Mouse (Mus musculus): ENCODE measurements around the gene 4932438A13Rik. TPM values are rescaled to one million over a fixed set of nuclear protein-coding genes. Genes with fewer than 3 reads are reported as not detected.

The 4932438A13Rik gene
- polyA plus RNA-seq, 1 experiment from 2014 or later = 12.7 TPM

DNA sequence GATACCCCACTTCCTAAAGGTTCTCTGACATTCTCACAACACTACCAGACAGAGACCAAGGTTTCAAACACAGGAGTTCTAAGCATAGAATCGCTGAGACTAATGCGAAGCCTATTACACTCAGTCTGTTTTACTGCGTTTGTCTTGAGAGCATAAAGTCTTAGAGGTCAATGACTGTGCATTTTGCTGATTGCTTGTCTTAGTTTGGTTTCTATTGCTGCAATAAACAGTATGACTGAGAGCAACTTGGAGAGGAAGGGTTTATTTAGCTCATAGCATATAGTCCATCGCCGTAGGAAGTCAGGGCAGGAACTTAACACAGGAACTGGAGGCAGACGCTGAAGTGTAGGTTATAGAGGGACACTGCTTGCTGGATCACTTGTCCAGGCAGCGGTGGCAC, 26.1 kb upstream of the 4932438A13Rik start:
- Histone ChIP-seq H3K36me3 (no peaks in the 10 kb centered on the region), H3K27ac (no peak overlapping the region), H3K9ac (no peak overlapping the region), H3K9me3 (replicated peaks) (no peaks in the 10 kb centered on the region), H3K4me1 (replicated peaks) (no peaks in the 10 kb centered on the region), H3K27me3 (no peaks in the 10 kb centered on the region), H3K4me3 (replicated peaks) (no peak overlapping the region), H3K4me2 (no peak overlapping the region)
- ATAC-seq (ENCODE audit: low read depth) (no peak), DNase-seq (no peak)
- 67% methylated on average over 7 of the region's 7 CpGs for WGBS (ENCODE audit: insufficient replicate concordance)

DNA sequence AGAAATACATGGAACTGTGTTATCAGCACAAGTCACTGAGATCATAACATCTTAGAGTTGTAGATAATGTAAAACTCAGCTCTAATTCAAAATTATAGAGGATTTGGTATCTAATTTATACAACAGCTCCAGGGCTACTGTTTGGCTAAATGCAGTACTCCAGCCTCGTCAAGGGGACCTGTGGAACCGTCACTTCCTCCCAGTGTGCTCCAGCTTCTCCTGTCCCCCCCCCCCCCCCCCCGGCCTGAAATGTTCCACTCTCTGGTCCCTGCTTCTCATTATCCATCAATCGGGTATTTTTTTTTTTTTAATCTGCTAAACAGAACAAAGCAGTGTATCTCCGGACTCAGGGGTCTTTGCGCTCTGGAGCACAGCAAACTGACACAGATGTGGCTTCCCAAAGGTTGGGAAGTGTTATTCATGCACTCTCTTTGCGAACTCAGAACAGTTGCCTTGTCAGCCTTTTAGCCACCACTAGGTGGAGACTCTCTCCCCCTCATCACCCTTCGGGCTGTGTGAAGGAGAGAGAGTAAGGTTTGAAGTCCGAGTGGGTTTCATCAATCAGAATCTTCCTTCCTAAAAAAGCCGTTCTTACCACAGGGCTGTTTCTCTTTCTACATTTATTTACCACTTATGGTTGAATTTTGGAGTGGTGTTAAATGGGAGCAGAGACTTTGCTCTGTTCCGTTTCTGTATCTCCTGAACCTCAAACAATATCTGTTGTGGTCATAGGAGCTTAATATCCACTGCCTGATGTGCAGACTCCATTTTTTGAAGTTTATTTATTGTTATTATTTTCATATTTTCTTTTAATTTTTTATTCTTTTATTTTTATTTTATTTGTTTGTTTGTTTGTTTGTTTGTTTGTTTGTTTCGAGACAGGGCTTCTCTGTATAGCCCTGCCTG, 22.0 kb upstream of the 4932438A13Rik start:
- H3K4me1 ChIP-seq (replicated peaks) = no peaks in the 10 kb centered on the region
- H3K9me3 ChIP-seq (replicated peaks) = no peaks in the 10 kb centered on the region
- no peak overlapping the region for H3K4me2 ChIP-seq
- ATAC-seq (ENCODE audit: low read depth) = peak; percentile 58; the same call in 1 of the 2 replicates
- H3K4me3 ChIP-seq (replicated peaks) = no peak overlapping the region
- no peaks in the 10 kb centered on the region for H3K27me3 ChIP-seq
- H3K27ac ChIP-seq = no peak overlapping the region
- DNase-seq = peak; percentile 2
- no peaks in the 10 kb centered on the region for H3K36me3 ChIP-seq
- 13% methylated on average over 12 of the region's 12 CpGs for WGBS (ENCODE audit: insufficient replicate concordance)
- no peak overlapping the region for H3K9ac ChIP-seq

DNA sequence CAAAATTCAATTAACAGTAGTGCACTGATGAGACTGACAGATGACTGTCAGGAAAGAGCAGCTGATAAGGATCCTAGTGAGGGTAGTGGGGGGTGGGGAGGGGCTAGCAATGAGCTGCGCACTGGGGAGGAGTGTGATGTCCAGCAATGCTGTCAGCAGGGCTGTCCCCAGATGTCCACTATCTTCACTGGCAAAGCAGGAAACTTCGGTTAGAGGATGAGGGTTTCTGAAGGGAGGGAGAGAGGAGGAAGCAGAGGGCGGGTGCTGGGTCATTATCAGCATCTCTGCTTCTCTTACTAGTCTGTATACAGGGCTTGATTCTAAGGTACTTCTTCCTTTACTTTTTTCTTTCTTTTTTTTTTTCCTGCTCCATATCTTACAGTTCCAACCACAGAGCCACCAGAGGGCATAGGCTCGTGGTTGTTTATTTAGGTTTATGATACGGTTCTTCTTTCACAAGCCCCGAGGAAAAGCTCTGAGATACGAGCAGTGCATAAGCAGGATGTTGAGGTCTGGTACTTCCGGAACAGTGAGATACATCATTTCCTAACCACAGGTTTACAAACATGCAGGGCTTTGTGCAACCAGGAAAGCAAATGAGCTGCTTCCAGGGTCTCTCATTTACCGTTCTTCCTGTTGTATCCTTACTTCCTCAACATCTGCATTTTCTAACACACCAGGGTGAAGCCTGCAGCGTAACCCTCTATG, 9.0 kb upstream of the 4932438A13Rik start:
- H3K27ac ChIP-seq = no peak overlapping the region
- no peaks in the 10 kb centered on the region for H3K27me3 ChIP-seq
- 13% methylated on average over 10 of the region's 10 CpGs for whole genome bisulfite sequencing (ENCODE audit: insufficient replicate concordance)
- ATAC-seq (ENCODE audit: low read depth) (peak; percentile 61), DNase-seq (no peak)
- peak overlapping the region; percentile 56 for H3K4me2 ChIP-seq
- peaks cover 9% of the 10 kb centered on the region for H3K4me1 ChIP-seq (replicated peaks)
- peak overlapping the region; percentile 37 for H3K4me3 ChIP-seq (replicated peaks)
- H3K9ac ChIP-seq = no peak overlapping the region
- no peaks in the 10 kb centered on the region for H3K9me3 ChIP-seq (replicated peaks)
- no peaks in the 10 kb centered on the region for H3K36me3 ChIP-seq

DNA sequence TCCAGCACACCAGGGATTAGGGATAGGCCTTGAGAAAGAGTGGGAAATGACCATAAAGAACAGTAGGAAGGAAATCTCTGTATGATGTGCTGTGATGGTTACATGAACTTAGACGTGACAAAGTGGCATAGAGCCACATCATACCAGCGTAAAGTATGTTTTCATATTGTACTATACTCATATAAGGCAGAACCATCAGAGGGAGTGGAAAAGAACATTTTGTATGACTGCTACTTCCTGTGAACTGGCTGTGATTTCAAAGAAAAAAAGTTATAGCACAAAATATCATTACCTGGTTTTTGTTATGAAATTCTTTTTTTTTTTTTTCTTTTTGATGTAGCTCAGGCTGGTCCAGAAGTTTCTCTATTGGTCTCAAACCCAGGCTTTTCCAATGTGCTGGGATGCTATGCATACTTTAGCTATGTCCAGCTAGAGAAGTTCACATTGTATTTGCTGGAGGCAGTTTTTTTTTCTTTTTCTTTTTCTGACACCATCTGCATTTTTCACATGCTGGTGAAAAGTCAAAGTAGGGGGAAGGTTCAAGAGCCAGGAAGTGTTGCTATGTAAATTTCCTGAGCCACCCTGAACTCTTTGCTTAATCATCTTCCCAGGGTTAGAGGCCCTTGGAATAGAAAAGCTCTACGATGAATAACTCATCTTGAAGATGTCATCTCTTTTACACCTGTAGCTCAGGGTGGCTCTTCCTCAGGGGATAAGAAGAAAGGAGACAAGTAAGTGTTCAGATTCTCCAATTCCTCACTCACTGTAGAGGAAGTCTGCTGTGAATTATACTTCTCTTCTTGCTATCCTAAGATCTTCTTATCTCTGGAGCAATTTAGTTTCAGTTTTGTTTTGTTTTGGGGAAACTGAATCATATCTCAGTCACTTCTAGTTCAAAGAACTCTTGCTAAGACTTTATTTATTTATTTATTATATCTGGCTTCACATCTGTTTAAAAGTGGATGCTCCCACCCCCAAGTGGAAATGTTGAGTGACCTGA, 1.2 kb upstream of the 4932438A13Rik start:
- Histone ChIP-seq H3K4me1 (replicated peaks) (peaks cover 22% of the 10 kb centered on the region), H3K36me3 (peaks cover 17% of the 10 kb centered on the region), H3K4me3 (replicated peaks) (peak overlapping the region; percentile 87; the same call in 1 of the 2 replicates), H3K27ac (no peak overlapping the region), H3K9ac (0 out of 2 replicates have a peak overlapping the region, but pooled peaks have one; percentile 59), H3K9me3 (replicated peaks) (no peaks in the 10 kb centered on the region), H3K4me2 (peak overlapping the region; percentile 79), H3K27me3 (no peaks in the 10 kb centered on the region)
- WGBS (ENCODE audit: insufficient replicate concordance) = 64% methylated on average over 3 of the region's 3 CpGs
- DNase-seq (no peak), ATAC-seq (ENCODE audit: low read depth) (no peak)

DNA sequence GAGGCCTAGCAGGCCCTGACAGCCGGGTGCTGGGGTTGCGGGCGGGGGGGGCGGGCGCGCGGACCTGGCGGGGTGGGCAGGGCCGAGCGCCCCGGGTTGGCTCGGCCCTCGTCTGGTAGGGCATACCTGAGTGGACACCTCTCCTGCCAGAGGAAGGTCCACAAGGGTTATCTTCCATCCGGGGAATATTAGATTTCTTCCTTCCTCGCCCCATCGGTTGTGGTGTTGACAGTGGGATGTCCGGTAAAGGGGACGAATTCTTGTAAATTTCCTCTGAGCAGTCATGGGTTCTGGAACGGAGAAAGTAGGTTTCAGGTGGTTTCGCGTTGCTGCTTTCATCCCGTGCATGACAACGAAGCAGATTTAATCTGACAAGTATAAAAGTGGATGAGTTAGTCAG, 523 bp downstream of the 4932438A13Rik start:
- ATAC-seq (ENCODE audit: low read depth) = peak; percentile 57
- peak overlapping the region; percentile 79 for H3K4me2 ChIP-seq
- 3% methylated on average over 11 of the region's 23 CpGs for WGBS (ENCODE audit: insufficient replicate concordance)
- peaks cover 22% of the 10 kb centered on the region for H3K4me1 ChIP-seq (replicated peaks)
- H3K36me3 ChIP-seq = peaks cover 25% of the 10 kb centered on the region
- H3K27ac ChIP-seq = peak overlapping the region; percentile 81
- H3K9ac ChIP-seq = peak overlapping the region; percentile 93
- DNase-seq = no peak
- H3K9me3 ChIP-seq (replicated peaks) = no peaks in the 10 kb centered on the region
- no peaks in the 10 kb centered on the region for H3K27me3 ChIP-seq
- H3K4me3 ChIP-seq (replicated peaks) = peak overlapping the region; percentile 87

DNA sequence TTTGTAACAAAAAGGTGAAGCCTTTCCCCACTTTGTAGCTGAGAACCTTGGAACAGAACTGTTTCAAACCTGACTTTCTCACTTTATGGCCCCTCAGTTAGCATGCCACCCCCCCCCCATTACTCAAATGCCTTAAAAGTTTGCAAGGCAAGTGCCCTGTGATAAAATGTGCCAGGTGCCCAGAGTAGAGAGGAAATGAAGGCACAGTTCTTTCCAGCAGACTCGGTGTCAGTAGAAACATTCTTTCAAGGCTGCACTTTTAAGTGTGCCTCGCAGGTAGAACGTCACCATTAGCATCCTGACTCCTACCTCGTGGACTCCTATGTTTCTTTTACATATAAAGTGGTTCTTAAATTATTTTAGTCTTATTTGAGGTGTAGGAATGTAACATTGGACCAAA, 977 bp downstream of the 4932438A13Rik start:
- Histone ChIP-seq H3K9me3 (replicated peaks) (no peaks in the 10 kb centered on the region), H3K27me3 (no peaks in the 10 kb centered on the region), H3K4me2 (peak overlapping the region; percentile 79), H3K4me1 (replicated peaks) (peaks cover 22% of the 10 kb centered on the region), H3K27ac (no peak overlapping the region), H3K36me3 (peaks cover 25% of the 10 kb centered on the region), H3K9ac (peak overlapping the region; percentile 93), H3K4me3 (replicated peaks) (peak overlapping the region; percentile 87)
- DNase-seq (no peak), ATAC-seq (ENCODE audit: low read depth) (no peak)
- WGBS (ENCODE audit: insufficient replicate concordance) = 68% methylated on average over 4 of the region's 4 CpGs

DNA sequence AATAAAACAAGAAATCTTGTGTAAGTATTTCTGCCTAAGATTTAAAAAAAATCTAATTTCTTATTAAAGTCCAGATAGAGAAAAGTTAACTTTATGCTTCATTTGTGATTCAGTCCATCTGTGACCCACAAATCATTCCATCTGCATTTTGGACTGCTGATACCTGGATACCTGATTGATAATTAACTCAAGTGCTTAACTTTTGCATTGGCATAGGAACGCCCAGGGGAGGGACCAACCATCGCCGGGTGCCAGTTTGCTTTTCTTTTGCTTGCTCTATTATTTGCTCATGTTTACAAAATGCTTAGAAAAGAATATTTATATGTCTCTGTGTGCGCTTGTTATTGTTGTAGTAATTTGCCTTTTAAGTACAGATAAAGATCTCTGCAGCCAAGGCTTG, 1.6 kb downstream of the 4932438A13Rik start:
- Histone ChIP-seq H3K4me2 (no peak overlapping the region), H3K27ac (no peak overlapping the region), H3K9ac (no peak overlapping the region), H3K4me3 (replicated peaks) (no peak overlapping the region), H3K4me1 (replicated peaks) (peaks cover 22% of the 10 kb centered on the region), H3K36me3 (peaks cover 25% of the 10 kb centered on the region), H3K27me3 (no peaks in the 10 kb centered on the region), H3K9me3 (replicated peaks) (no peaks in the 10 kb centered on the region)
- ATAC-seq (ENCODE audit: low read depth) (no peak), DNase-seq (no peak)
- WGBS (ENCODE audit: insufficient replicate concordance) = 88% methylated on average over 4 of the region's 4 CpGs

DNA sequence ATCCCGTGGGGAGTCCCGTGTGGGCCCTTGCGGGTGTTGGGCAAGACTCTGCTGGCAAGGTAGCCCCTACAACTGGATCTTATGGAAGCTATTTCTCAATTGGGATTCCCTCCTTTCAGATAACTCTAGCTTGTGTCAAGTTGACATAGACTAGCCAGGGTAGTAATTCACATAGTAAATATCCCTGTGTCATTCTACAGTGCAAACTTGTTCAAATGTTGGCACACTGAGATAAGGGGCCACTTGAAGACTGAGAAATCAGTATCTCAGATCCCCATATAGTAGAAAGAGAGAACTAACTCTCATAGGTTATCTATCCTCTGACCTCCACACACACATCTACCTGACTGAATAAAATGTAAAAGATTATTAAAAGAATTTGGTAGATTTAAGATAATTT, 42.5 kb downstream of the 4932438A13Rik start:
- Histone ChIP-seq H3K4me3 (replicated peaks) (no peak overlapping the region), H3K4me2 (no peak overlapping the region), H3K9me3 (replicated peaks) (no peaks in the 10 kb centered on the region), H3K4me1 (replicated peaks) (0 out of 2 replicates have a peak, but pooled peaks cover 2% of the 10 kb centered on the region), H3K27ac (no peak overlapping the region), H3K27me3 (no peaks in the 10 kb centered on the region), H3K36me3 (peaks cover 12% of the 10 kb centered on the region), H3K9ac (no peak overlapping the region)
- ATAC-seq (ENCODE audit: low read depth) (peak; percentile 58; the same call in 1 of the 2 replicates), DNase-seq (no peak)
- 90% methylated on average over 2 of the region's 3 CpGs for whole genome bisulfite sequencing (ENCODE audit: insufficient replicate concordance)

DNA sequence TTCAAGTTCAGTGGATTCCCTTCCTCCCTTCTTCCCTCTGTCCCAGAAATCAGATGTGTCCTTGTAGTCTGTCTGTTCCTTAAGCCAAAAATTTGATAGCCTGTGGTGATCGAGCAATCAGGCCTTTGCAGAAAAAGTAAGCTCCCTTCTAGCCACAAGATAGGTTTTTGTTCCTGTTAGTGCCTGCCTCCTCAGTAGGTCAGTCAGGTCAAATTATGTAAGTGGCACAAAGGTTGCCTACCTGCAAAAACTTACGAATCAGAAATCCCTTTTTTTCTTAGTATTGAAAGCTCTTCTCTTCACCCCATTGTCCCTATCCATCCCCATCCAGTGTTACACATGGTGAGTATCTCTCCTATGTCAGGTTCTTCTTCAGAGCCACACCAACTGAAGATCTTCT, 54.9 kb downstream of the 4932438A13Rik start:
- 70% methylated on average over 2 of the region's 2 CpGs for WGBS (ENCODE audit: insufficient replicate concordance)
- Histone ChIP-seq H3K36me3 (peaks cover 8% of the 10 kb centered on the region), H3K27ac (no peak overlapping the region), H3K9me3 (replicated peaks) (no peaks in the 10 kb centered on the region), H3K4me3 (replicated peaks) (no peak overlapping the region), H3K27me3 (no peaks in the 10 kb centered on the region), H3K4me1 (replicated peaks) (no peaks in the 10 kb centered on the region), H3K4me2 (no peak overlapping the region), H3K9ac (no peak overlapping the region)
- ATAC-seq (ENCODE audit: low read depth) (no peak), DNase-seq (no peak)

DNA sequence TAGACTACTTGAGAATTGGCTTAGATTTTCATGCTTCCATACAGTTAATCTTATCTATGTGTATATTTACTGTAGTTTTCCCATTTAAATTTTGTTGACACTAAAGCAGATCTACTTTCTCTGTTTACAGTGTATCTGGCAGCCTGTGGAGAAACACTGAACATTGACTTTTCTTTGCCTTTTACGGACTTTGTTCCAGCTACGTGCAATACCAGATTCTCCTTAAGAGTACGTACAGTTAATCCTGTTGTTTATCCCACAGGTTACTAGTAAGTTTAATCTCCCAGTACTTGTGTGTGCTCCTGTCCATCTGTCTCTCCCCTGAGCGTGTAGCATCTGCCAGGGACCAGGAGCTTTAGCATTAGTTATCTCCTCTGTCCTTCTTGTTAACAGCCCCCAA, 55.4 kb downstream of the 4932438A13Rik start:
- DNase-seq (no peak), ATAC-seq (ENCODE audit: low read depth) (no peak)
- Histone ChIP-seq H3K4me3 (replicated peaks) (no peak overlapping the region), H3K4me2 (no peak overlapping the region), H3K4me1 (replicated peaks) (no peaks in the 10 kb centered on the region), H3K36me3 (peaks cover 7% of the 10 kb centered on the region), H3K27ac (no peak overlapping the region), H3K27me3 (no peaks in the 10 kb centered on the region), H3K9ac (no peak overlapping the region), H3K9me3 (replicated peaks) (no peaks in the 10 kb centered on the region)
- 76% methylated on average over 4 of the region's 4 CpGs for WGBS (ENCODE audit: insufficient replicate concordance)
